Mouse (Mus musculus): ENCODE results near the gene Slc44a2. TPM values are rescaled to one million over a fixed set of nuclear protein-coding genes. Genes with fewer than 3 reads are reported as not detected.

Gene Slc44a2
- polyA plus RNA-seq, 1 experiment = 173 TPM

DNA sequence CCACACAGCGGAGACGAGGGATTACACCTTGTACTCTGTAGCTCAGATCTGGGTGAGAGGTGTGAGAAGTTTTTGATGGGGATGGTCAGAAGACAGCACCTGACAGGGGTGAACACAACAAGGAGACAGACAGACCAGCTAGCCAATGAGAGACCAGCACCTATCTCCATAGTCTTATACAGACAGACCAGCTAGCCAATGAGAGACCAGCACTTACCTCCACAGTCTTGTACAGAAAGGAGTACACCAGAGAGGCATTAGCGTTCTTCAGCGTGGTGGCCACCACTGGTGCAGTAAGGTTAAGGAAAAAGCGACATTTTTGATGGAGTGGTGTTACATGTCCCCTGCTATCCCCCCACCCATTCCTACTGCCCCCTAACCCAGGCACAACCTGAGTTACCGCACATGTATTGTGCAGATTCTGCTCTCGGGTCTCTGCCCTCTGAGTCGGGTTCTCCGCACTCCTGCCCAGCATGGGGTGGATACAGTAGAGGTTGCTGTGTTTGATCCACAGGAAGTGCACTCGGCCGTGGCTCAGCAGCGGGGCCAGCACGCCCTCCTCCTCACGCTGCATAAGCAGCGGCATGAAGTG is 11.3 kb upstream of the Slc44a2 start:
- Histone ChIP-seq H3K4me2 (ENCODE audit: low read depth) (no peak overlapping the region), H3ac (ENCODE audit: control insufficient read depth, insufficient read length) (no peak overlapping the region), H3K27me3 (ENCODE audit: control insufficient read depth, insufficient read depth, insufficient read length) (no peaks in the 10 kb centered on the region), H3K4me3 (no peak overlapping the region), H3K79me2 (ENCODE audit: control insufficient read depth, insufficient read depth) (no peaks in the 10 kb centered on the region), H3K36me3 (ENCODE audit: control insufficient read depth, insufficient read depth) (no peaks in the 10 kb centered on the region)
- no peak for TF ChIP-seq TCF3 (IDR thresholded peaks at IDR 0.05; ENCODE audit: insufficient read length, low read depth)
- TF ChIP-seq MYOG (IDR thresholded peaks at IDR 0.05; ENCODE audit: control insufficient read depth in 1 of 3, insufficient read depth in 1 of 3, insufficient read length in 2 of 3, low read depth in 2 of 3) = no peak
- TF ChIP-seq POLR2A (IDR thresholded peaks at IDR 0.05; ENCODE audit: insufficient read length, low read depth) = no peak
- no peak for TF ChIP-seq SRF (IDR thresholded peaks at IDR 0.05; ENCODE audit: control insufficient read depth, insufficient read length, low read depth)
- TF ChIP-seq REST (IDR thresholded peaks at IDR 0.05; ENCODE audit: insufficient read depth, insufficient read length) = no peak
- TF ChIP-seq POLR2AphosphoS2 (IDR thresholded peaks at IDR 0.05; ENCODE audit: insufficient read length, low read depth) = no peak
- no peak for TF ChIP-seq USF1 (IDR thresholded peaks at IDR 0.05; ENCODE audit: low read depth)
- no peak for TF ChIP-seq MAX (IDR thresholded peaks at IDR 0.05; ENCODE audit: low read depth)
- TF ChIP-seq CEBPB (IDR thresholded peaks at IDR 0.05; ENCODE audit: insufficient read depth, poor library complexity, severe bottlenecking) = no peak

- Histone ChIP-seq H3K4me3 (no peak overlapping the region), H3ac (ENCODE audit: control insufficient read depth, insufficient read length) (no peak overlapping the region), H3K27me3 (ENCODE audit: control insufficient read depth, insufficient read depth, insufficient read length) (no peaks in the 10 kb centered on the region), H3K79me2 (ENCODE audit: control insufficient read depth, insufficient read depth) (no peaks in the 10 kb centered on the region), H3K36me3 (ENCODE audit: control insufficient read depth, insufficient read depth) (no peaks in the 10 kb centered on the region), H3K4me2 (ENCODE audit: low read depth) (no peak overlapping the region)
- no peak for TF ChIP-seq MAX (IDR thresholded peaks at IDR 0.05; ENCODE audit: low read depth)
- TF ChIP-seq E2F4 (IDR thresholded peaks at IDR 0.05; ENCODE audit: insufficient read depth) = no peak
- TF ChIP-seq SRF (IDR thresholded peaks at IDR 0.05; ENCODE audit: control insufficient read depth, insufficient read length, low read depth) = no peak
- TF ChIP-seq TCF3 (IDR thresholded peaks at IDR 0.05; ENCODE audit: insufficient read length, low read depth) = no peak
- TF ChIP-seq REST (IDR thresholded peaks at IDR 0.05; ENCODE audit: insufficient read depth, insufficient read length) = no peak
Measured at GRCm38 (mm10) chr9:21311695-21312094, 8.8 kb upstream of the Slc44a2 start.

DNA sequence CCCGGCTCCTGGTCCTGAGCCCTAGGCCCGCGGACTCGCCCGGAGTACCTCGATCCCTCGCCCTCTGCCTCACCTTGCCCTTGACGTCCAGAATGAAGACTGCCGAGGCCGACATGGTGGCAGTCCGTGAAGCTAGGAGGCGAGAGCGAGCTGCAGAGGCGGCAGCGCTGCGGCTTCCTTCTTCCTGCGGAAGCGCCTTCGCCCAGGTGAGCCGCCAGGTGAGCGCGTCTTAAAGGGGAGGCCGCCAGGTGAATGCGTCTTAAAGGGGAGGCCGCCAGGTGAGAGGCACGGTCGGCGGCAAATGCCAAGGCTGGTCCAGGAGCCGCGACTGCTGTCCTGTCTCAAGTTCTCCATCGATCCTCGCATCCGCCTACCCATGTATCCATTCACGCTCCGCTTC is 8.4 kb upstream of the Slc44a2 start, which contains the start of gene Ap1m2:
Gene Ap1m2 (minus strand): TSS at position 204 of the 400 bp plus-strand sequence.
- Histone ChIP-seq H3K27me3 (ENCODE audit: control insufficient read depth, insufficient read depth, insufficient read length) (no peaks in the 10 kb centered on the region), H3K79me2 (ENCODE audit: control insufficient read depth, insufficient read depth) (no peaks in the 10 kb centered on the region), H3K4me2 (ENCODE audit: low read depth) (no peak within 1 kb of the TSS), H3K36me3 (ENCODE audit: control insufficient read depth, insufficient read depth) (no peaks in the 10 kb centered on the region), H3ac (ENCODE audit: control insufficient read depth, insufficient read length) (no peak within 1 kb of the TSS), H3K4me3 (no peak within 1 kb of the TSS)
- no peak for TF ChIP-seq REST (IDR thresholded peaks at IDR 0.05; ENCODE audit: insufficient read depth, insufficient read length)
- no peak for TF ChIP-seq MYOG (IDR thresholded peaks at IDR 0.05; ENCODE audit: control insufficient read depth in 1 of 3, insufficient read depth in 1 of 3, insufficient read length in 2 of 3, low read depth in 2 of 3)
- no peak for TF ChIP-seq E2F4 (IDR thresholded peaks at IDR 0.05; ENCODE audit: insufficient read depth)
- TF ChIP-seq SRF (IDR thresholded peaks at IDR 0.05; ENCODE audit: control insufficient read depth, insufficient read length, low read depth) = no peak
- no peak for TF ChIP-seq USF1 (IDR thresholded peaks at IDR 0.05; ENCODE audit: low read depth)
- TF ChIP-seq TCF3 (IDR thresholded peaks at IDR 0.05; ENCODE audit: insufficient read length, low read depth) = no peak
- TF ChIP-seq CEBPB (IDR thresholded peaks at IDR 0.05; ENCODE audit: insufficient read depth, poor library complexity, severe bottlenecking) = no peak
- no peak for TF ChIP-seq POLR2AphosphoS2 (IDR thresholded peaks at IDR 0.05; ENCODE audit: insufficient read length, low read depth)
- TF ChIP-seq POLR2A (IDR thresholded peaks at IDR 0.05; ENCODE audit: insufficient read length, low read depth) = no peak
- TF ChIP-seq MYOD1 (IDR thresholded peaks at IDR 0.05; ENCODE audit: control insufficient read depth in 1 of 3, insufficient read length in 2 of 3, low read depth in 2 of 3) = no peak
- TF ChIP-seq MAX (IDR thresholded peaks at IDR 0.05; ENCODE audit: low read depth) = no peak

- Histone ChIP-seq H3ac (ENCODE audit: control insufficient read depth, insufficient read length) (no peak overlapping the region), H3K27me3 (ENCODE audit: control insufficient read depth, insufficient read depth, insufficient read length) (no peaks in the 10 kb centered on the region), H3K4me3 (no peak overlapping the region), H3K36me3 (ENCODE audit: control insufficient read depth, insufficient read depth) (no peaks in the 10 kb centered on the region), H3K4me2 (ENCODE audit: low read depth) (no peak overlapping the region), H3K79me2 (ENCODE audit: control insufficient read depth, insufficient read depth) (no peaks in the 10 kb centered on the region)
- TF ChIP-seq SRF (IDR thresholded peaks at IDR 0.05; ENCODE audit: control insufficient read depth, insufficient read length, low read depth) (no peak), MAX (IDR thresholded peaks at IDR 0.05; ENCODE audit: low read depth) (no peak), POLR2AphosphoS2 (IDR thresholded peaks at IDR 0.05; ENCODE audit: insufficient read length, low read depth) (no peak), POLR2A (IDR thresholded peaks at IDR 0.05; ENCODE audit: insufficient read length, low read depth) (no peak), E2F4 (IDR thresholded peaks at IDR 0.05; ENCODE audit: insufficient read depth) (no peak), MYOD1 (IDR thresholded peaks at IDR 0.05; ENCODE audit: control insufficient read depth in 1 of 3, insufficient read length in 2 of 3, low read depth in 2 of 3) (no peak), CEBPB (IDR thresholded peaks at IDR 0.05; ENCODE audit: insufficient read depth, poor library complexity, severe bottlenecking) (no peak), REST (IDR thresholded peaks at IDR 0.05; ENCODE audit: insufficient read depth, insufficient read length) (no peak), USF1 (IDR thresholded peaks at IDR 0.05; ENCODE audit: low read depth) (no peak), TCF3 (IDR thresholded peaks at IDR 0.05; ENCODE audit: insufficient read length, low read depth) (no peak), MYOG (IDR thresholded peaks at IDR 0.05; ENCODE audit: control insufficient read depth in 1 of 3, insufficient read depth in 1 of 3, insufficient read length in 2 of 3, low read depth in 2 of 3) (no peak), TCF12 (IDR thresholded peaks at IDR 0.05; ENCODE audit: insufficient read depth, poor library complexity, severe bottlenecking) (no peak)
Measured at GRCm38 (mm10) chr9:21313394-21313793, 7.1 kb upstream of the Slc44a2 start.

All from myocyte (in vitro differentiated cells).